Mouse (Mus musculus) liver, embryonic 12.5 days (tissue): ENCODE measurements around the gene Duxbl3. TPM values are rescaled to one million over a fixed set of nuclear protein-coding genes. Genes with fewer than 3 reads are reported as not detected.
A peak's percentile ranks its signal among the peaks of the same experiment; 100 is the strongest.
"Not testable (repeated sequence)": the region's sequence is repeated elsewhere in the genome, so short reads cannot be mapped to it uniquely, and the experiment has no call there.

Experiments
- ATAC-seq: fragments of 200-750 bp; cut with Nextera tagmentation; 2 replicates; pipeline ENCODE4 v1.8.0; 2017; ENCODE audit warnings: moderate number of reproducible peaks, mild to moderate bottlenecking, moderate library complexity
- H3K27ac ChIP-seq: fragments of 300-500 bp; sonication (generic); 2 replicates; pipeline ENCODE4 v1.5.1; 2016; ENCODE audit warnings: mild to moderate bottlenecking
- H3K27me3 ChIP-seq: fragments of 300-500 bp; sonication (generic); replicated peaks from 2 replicates; pipeline ENCODE4 v1.6.1; 2016; ENCODE audit warnings: mild to moderate bottlenecking, moderate library complexity
- H3K36me3 ChIP-seq: fragments of 300-500 bp; sonication (generic); 2 replicates; pipeline ENCODE4 v1.6.1; 2016; ENCODE audit warnings: mild to moderate bottlenecking, moderate library complexity
- H3K4me1 ChIP-seq: fragments of 300-500 bp; sonication (generic); 2 replicates; pipeline ENCODE4 v1.6.1; 2016
- H3K4me2 ChIP-seq: fragments of 300-500 bp; sonication (generic); 2 replicates; pipeline ENCODE4 v1.6.1; 2016; ENCODE audit warnings: mild to moderate bottlenecking, moderate library complexity
- H3K4me3 ChIP-seq: fragments of 300-500 bp; sonication (generic); 2 replicates; pipeline ENCODE4 v1.5.1; 2016; ENCODE audit warnings: mild to moderate bottlenecking, moderate library complexity
- H3K9ac ChIP-seq: fragments of 300-500 bp; sonication (generic); 2 replicates; pipeline ENCODE4 v1.6.1; 2016; ENCODE audit warnings: mild to moderate bottlenecking, moderate library complexity
- H3K9me3 ChIP-seq: fragments of 300-500 bp; sonication (generic); replicated peaks from 2 replicates; pipeline ENCODE4 v1.6.1; 2016; ENCODE audit warnings: mild to moderate bottlenecking, moderate library complexity
- WGBS: fragments of 180-500 bp; shearing (Covaris S2); methylation state at CpG from one replicate; pipeline ENCODE4 v1.1.7; 2016; ENCODE audit not compliant: insufficient replicate concordance; 5-methylcytosine and 5-hydroxymethylcytosine counted together
- polyA plus RNA-seq: library from polyadenylated mRNA; unstranded; fragments of >200 nt; fragmentation: Nextera tagmentation; extraction: Ambion mirVana; gene quantifications from 2 replicates; pipeline ENCODE4 v1.2.1, GENCODE M21; 2016

Duxbl3 gene
- 0.19 and 0.32 TPM in 2 replicates for polyA plus RNA-seq

- not testable (repeated sequence) for H3K4me2 ChIP-seq, H3K27ac ChIP-seq, ATAC-seq, H3K36me3 ChIP-seq, H3K4me3 ChIP-seq, H3K27me3 ChIP-seq, H3K4me1 ChIP-seq, H3K9ac ChIP-seq, H3K9me3 ChIP-seq
- WGBS: no CpG with 5 or more reads among the region's 25 CpGs
These were observed at the start of gene Duxbl3 for GRCm38 (mm10) chr14:26257756-26258617. Gene Duxbl3 (plus strand): TSS chr14:26257962.

- ATAC-seq: peak; percentile 44; the same call in 1 of the 2 replicates
- not testable (repeated sequence) for H3K27me3 ChIP-seq
These were observed 41.3 kb upstream of the Duxbl3 start for GRCm38 (mm10) chr14:26216233-26217000.

GRCm38 (mm10) chr14:26237183-26237582 lies 20.6 kb upstream of the Duxbl3 start:
- H3K36me3 ChIP-seq, H3K4me1 ChIP-seq, H3K9me3 ChIP-seq, ATAC-seq, H3K27me3 ChIP-seq, H3K27ac ChIP-seq, H3K4me2 ChIP-seq, H3K4me3 ChIP-seq, H3K9ac ChIP-seq: not testable (repeated sequence)
- WGBS: no CpG with 5 or more reads among the region's 2 CpGs

More at GRCm38 (mm10) chr14:26216233-26217000, 41.3 kb upstream of the Duxbl3 start:
- not testable (repeated sequence) for H3K4me1 ChIP-seq, H3K9ac ChIP-seq, H3K36me3 ChIP-seq, H3K9me3 ChIP-seq, H3K27ac ChIP-seq, H3K4me2 ChIP-seq, H3K4me3 ChIP-seq
- WGBS: no CpG with 5 or more reads among the region's 5 CpGs

- H3K27ac ChIP-seq, H3K4me1 ChIP-seq, H3K9ac ChIP-seq, H3K36me3 ChIP-seq, H3K4me2 ChIP-seq, H3K27me3 ChIP-seq, ATAC-seq, H3K9me3 ChIP-seq, H3K4me3 ChIP-seq: not testable (repeated sequence)
- WGBS: no CpG with 5 or more reads among the region's 6 CpGs
These were observed 967 bp downstream of the Duxbl3 start for GRCm38 (mm10) chr14:26258729-26259128.

- H3K4me3 ChIP-seq, H3K27ac ChIP-seq, ATAC-seq, H3K27me3 ChIP-seq, H3K4me1 ChIP-seq, H3K4me2 ChIP-seq, H3K36me3 ChIP-seq, H3K9ac ChIP-seq, H3K9me3 ChIP-seq: not testable (repeated sequence)
- no CpG with 5 or more reads among the region's 2 CpGs for WGBS
These were observed 29.0 kb downstream of the Duxbl3 start for GRCm38 (mm10) chr14:26286737-26287136.

- H3K9me3 ChIP-seq: no peaks in the 10 kb centered on the region
- ATAC-seq: no peak
- H3K9ac ChIP-seq: no peak overlapping the region
- H3K4me1 ChIP-seq: no peaks in the 10 kb centered on the region
- H3K4me3 ChIP-seq: no peak overlapping the region
- no peak overlapping the region for H3K4me2 ChIP-seq
- WGBS: 83% methylated on average over 1 of the region's 1 CpGs
- no peaks in the 10 kb centered on the region for H3K36me3 ChIP-seq
- no peaks in the 10 kb centered on the region for H3K27me3 ChIP-seq
- H3K27ac ChIP-seq: no peak overlapping the region
These were observed 36.1 kb downstream of the Duxbl3 start for GRCm38 (mm10) chr14:26293859-26294258.

GRCm38 (mm10) chr14:26297055-26297454 lies 39.3 kb downstream of the Duxbl3 start:
- Histone ChIP-seq H3K36me3 (no peaks in the 10 kb centered on the region), H3K4me1 (no peaks in the 10 kb centered on the region), H3K27ac (no peak overlapping the region), H3K4me3 (no peak overlapping the region), H3K9ac (no peak overlapping the region), H3K27me3 (0 out of 2 replicates have a peak, but pooled peaks cover 7% of the 10 kb centered on the region), H3K9me3 (no peaks in the 10 kb centered on the region), H3K4me2 (no peak overlapping the region)
- no peak for ATAC-seq
- 50% methylated on average over 4 of the region's 4 CpGs for WGBS

- Histone ChIP-seq H3K9ac (no peak overlapping the region), H3K36me3 (no peaks in the 10 kb centered on the region), H3K4me2 (no peak overlapping the region), H3K9me3 (no peaks in the 10 kb centered on the region), H3K27ac (no peak overlapping the region), H3K4me3 (no peak overlapping the region), H3K27me3 (0 out of 2 replicates have a peak, but pooled peaks cover 7% of the 10 kb centered on the region), H3K4me1 (no peaks in the 10 kb centered on the region)
- no peak for ATAC-seq
- WGBS: 50% methylated on average over 5 of the region's 5 CpGs
These were observed 39.7 kb downstream of the Duxbl3 start for GRCm38 (mm10) chr14:26297484-26297883.

- Histone ChIP-seq H3K4me2 (no peak overlapping the region), H3K27me3 (0 out of 2 replicates have a peak, but pooled peaks cover 7% of the 10 kb centered on the region), H3K27ac (no peak overlapping the region), H3K4me3 (no peak overlapping the region), H3K4me1 (no peaks in the 10 kb centered on the region), H3K9me3 (no peaks in the 10 kb centered on the region), H3K9ac (no peak overlapping the region), H3K36me3 (no peaks in the 10 kb centered on the region)
- WGBS: 32% methylated on average over 2 of the region's 2 CpGs
- ATAC-seq: no peak
These were observed 45.3 kb downstream of the Duxbl3 start for GRCm38 (mm10) chr14:26303111-26303510.

GRCm38 (mm10) chr14:26306032-26306431 lies 48.3 kb downstream of the Duxbl3 start:
- Histone ChIP-seq H3K4me3 (no peak overlapping the region), H3K27ac (no peak overlapping the region), H3K36me3 (no peaks in the 10 kb centered on the region), H3K4me2 (no peak overlapping the region), H3K9ac (no peak overlapping the region), H3K27me3 (no peaks in the 10 kb centered on the region), H3K9me3 (no peaks in the 10 kb centered on the region), H3K4me1 (no peaks in the 10 kb centered on the region)
- no peak for ATAC-seq
- 40% methylated on average over 2 of the region's 2 CpGs for WGBS

GRCm38 (mm10) chr14:26308813-26309212 lies 51.1 kb downstream of the Duxbl3 start:
- no peak overlapping the region for H3K9ac ChIP-seq
- H3K4me2 ChIP-seq: no peak overlapping the region
- no peaks in the 10 kb centered on the region for H3K36me3 ChIP-seq
- no peak overlapping the region for H3K4me3 ChIP-seq
- no peak overlapping the region for H3K27ac ChIP-seq
- ATAC-seq: no peak
- no peaks in the 10 kb centered on the region for H3K4me1 ChIP-seq
- no peaks in the 10 kb centered on the region for H3K9me3 ChIP-seq
- H3K27me3 ChIP-seq: no peaks in the 10 kb centered on the region
- WGBS: 66% methylated on average over 6 of the region's 6 CpGs

GRCm38 (mm10) chr14:26309511-26309910 lies 51.7 kb downstream of the Duxbl3 start:
- no peaks in the 10 kb centered on the region for H3K36me3 ChIP-seq
- ATAC-seq: no peak
- H3K4me3 ChIP-seq: no peak overlapping the region
- no peak overlapping the region for H3K9ac ChIP-seq
- H3K9me3 ChIP-seq: no peaks in the 10 kb centered on the region
- no peaks in the 10 kb centered on the region for H3K4me1 ChIP-seq
- H3K27me3 ChIP-seq: no peaks in the 10 kb centered on the region
- H3K4me2 ChIP-seq: no peak overlapping the region
- 59% methylated on average over 1 of the region's 1 CpGs for whole genome bisulfite sequencing
- no peak overlapping the region for H3K27ac ChIP-seq
